Mouse (Mus musculus) heart, postnatal 25 days (tissue): ENCODE measurements around the gene Isca1. TPM values are rescaled to one million over a fixed set of nuclear protein-coding genes. Genes with fewer than 3 reads are reported as not detected.
"Not testable (repeated sequence)": the region's sequence is repeated elsewhere in the genome, so short reads cannot be mapped to it uniquely, and the experiment has no call there.

Experiments
- DNase-seq: peaks from one replicate; pipeline ENCODE4 v3.0.0; 2022; ENCODE audit warnings: low spot score
- intact Hi-C: fragments of 180-260 bp; cut with DNase I; formaldehyde crosslinking; loops from one replicate; pipeline ENCODE4 v1.15.1; 2025
- total RNA-seq, 2 experiments: library from RNA; stranded (reverse); gene quantifications; 2 replicates each; pipeline ENCODE4 v1.2.3; 2021

The Isca1 gene
- total RNA-seq, result 100 to 1,000 TPM; 221 to 222 TPM

GRCm38 (mm10) chr13:59769296-59770163, at the start of gene Isca1:
Isca1 (minus strand) TSS chr13:59769810.
- intact Hi-C loops, result loop anchor here (5.0 kb wide), 1 partner anchor 53 kb away; the partner anchor contains the start of gene Tut7
- DNase-seq, result peak; percentile 98

- intact Hi-C loops, result no loop called here
These were observed 47.7 kb upstream of the Isca1 start for GRCm38 (mm10) chr13:59817352-59817751.

GRCm38 (mm10) chr13:59814109-59814591, 44.5 kb upstream of the Isca1 start:
- no peak for DNase-seq
- intact Hi-C loops, result no loop called here

More at GRCm38 (mm10) chr13:59817352-59817751, 47.7 kb upstream of the Isca1 start:
- DNase-seq, result no peak

- DNase-seq, result no peak
- intact Hi-C loops, result no loop called here
These were observed 42.0 kb upstream of the Isca1 start for GRCm38 (mm10) chr13:59811581-59811980.

- DNase-seq, result no peak
- intact Hi-C loops, result no loop called here
These were observed 31.4 kb upstream of the Isca1 start for GRCm38 (mm10) chr13:59801000-59801399.

GRCm38 (mm10) chr13:59800077-59800476, 30.5 kb upstream of the Isca1 start:
- intact Hi-C loops, result no loop called here
- no peak for DNase-seq

GRCm38 (mm10) chr13:59798306-59798705, 28.7 kb upstream of the Isca1 start:
- intact Hi-C loops, result no loop called here

GRCm38 (mm10) chr13:59796466-59796848, 26.8 kb upstream of the Isca1 start:
- DNase-seq, result no peak
- intact Hi-C loops, result no loop called here

More at GRCm38 (mm10) chr13:59798306-59798705, 28.7 kb upstream of the Isca1 start:
- no peak for DNase-seq

- no peak for DNase-seq
- intact Hi-C loops, result no loop called here
These were observed 26.3 kb upstream of the Isca1 start for GRCm38 (mm10) chr13:59795807-59796465.

- intact Hi-C loops, result no loop called here
- no peak for DNase-seq
These were observed 25.2 kb upstream of the Isca1 start for GRCm38 (mm10) chr13:59794786-59795185.

GRCm38 (mm10) chr13:59782145-59782544, 12.5 kb upstream of the Isca1 start, which contains the start of gene Gm49354:
Gm49354 (minus strand) TSS chr13:59782245.
- no peak for DNase-seq

GRCm38 (mm10) chr13:59779744-59780264, 10.2 kb upstream of the Isca1 start:
- intact Hi-C loops, result loop anchor here (2.0 kb wide), 1 partner anchor 27 kb away; no protein-coding TSS in a partner anchor
- not testable (repeated sequence) for DNase-seq

More at GRCm38 (mm10) chr13:59782145-59782544, 12.5 kb upstream of the Isca1 start, which contains the start of gene Gm49354:
- intact Hi-C loops, result no loop called here

- intact Hi-C loops, result no loop called here
- no peak for DNase-seq
These were observed 9.6 kb upstream of the Isca1 start for GRCm38 (mm10) chr13:59779213-59779612.

GRCm38 (mm10) chr13:59775168-59775567, 5.6 kb upstream of the Isca1 start:
- no peak for DNase-seq
- intact Hi-C loops, result no loop called here

- peak; percentile 57 for DNase-seq
- intact Hi-C loops, result loop anchor here (5.0 kb wide), 1 partner anchor 51 kb away; the partner anchor contains the start of gene Tut7
These were observed 1.6 kb upstream of the Isca1 start for GRCm38 (mm10) chr13:59771257-59771656.

GRCm38 (mm10) chr13:59770847-59771246, 1.2 kb upstream of the Isca1 start:
- no peak for DNase-seq
- intact Hi-C loops, result loop anchor here (5.0 kb wide), 1 partner anchor 51 kb away; the partner anchor contains the start of gene Tut7

GRCm38 (mm10) chr13:59770164-59770562, 553 bp upstream of the Isca1 start:
- intact Hi-C loops, result loop anchor here (5.0 kb wide), 1 partner anchor 52 kb away; the partner anchor contains the start of gene Tut7
- DNase-seq, result peak; percentile 81

GRCm38 (mm10) chr13:59768531-59768930, 1.1 kb downstream of the Isca1 start:
- intact Hi-C loops, result no loop called here
- DNase-seq, result no peak

- no peak for DNase-seq
- intact Hi-C loops, result no loop called here
These were observed 2.7 kb downstream of the Isca1 start for GRCm38 (mm10) chr13:59766786-59767515.
